Comparison of ENCODE assay signal across 8 mouse cellular contexts in the genomic region with DNA sequence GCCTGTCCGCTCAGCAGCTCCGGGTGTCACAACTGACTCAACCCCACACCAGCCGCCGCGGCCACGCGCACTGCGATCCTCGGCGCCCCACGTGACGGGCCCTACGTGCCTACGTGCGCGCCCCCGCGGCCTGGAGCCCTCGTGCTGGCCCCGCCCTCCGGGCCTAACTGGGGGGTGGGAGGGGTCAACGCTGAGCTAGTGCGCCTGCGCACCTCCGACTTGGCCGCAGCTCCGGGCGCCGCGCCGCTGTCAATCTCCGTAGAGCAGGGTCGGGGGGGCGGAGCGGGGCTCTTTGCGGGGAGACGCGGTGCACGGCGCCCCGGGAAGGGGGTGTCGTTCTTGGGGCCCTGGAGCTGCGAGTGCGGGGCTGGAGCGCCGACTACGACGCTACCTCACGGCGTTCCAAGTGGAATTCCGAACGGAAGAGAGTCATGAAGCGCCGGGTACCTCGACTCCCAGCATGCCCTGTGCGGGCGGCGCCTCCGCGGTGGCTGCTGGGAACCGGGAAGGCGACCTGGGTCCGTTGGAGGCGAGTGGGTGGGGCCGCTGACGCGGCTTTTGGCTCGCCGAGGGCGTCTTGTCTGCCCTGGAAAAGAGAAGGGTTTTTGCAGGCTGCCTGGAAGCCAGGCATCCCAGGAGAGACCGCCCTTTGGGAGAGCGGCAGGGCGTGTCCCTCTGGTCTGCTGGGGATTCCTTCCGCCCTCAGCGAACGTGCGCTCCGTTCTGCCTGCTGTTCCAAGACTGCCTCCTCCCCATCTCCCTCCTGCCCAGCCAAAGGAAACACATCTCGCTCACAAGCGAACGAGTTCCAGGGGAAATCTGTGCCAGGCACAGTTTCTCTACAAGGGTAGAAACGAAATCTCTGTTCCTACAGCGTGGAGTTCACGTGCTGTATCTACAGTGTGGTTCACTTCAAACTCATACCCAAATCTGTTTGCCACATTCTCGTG. TPM values are rescaled to one million over a fixed set of nuclear protein-coding genes. Genes with fewer than 3 reads are reported as not detected.
DNase-seq lines count a peak whose midpoint lies in the region; ATAC-seq and TF ChIP-seq lines count a peak whose summit lies in the region.

TSS of gene Vapa (minus strand) at position 93 of the 950 bp plus-strand sequence.

- H3K4me3 ChIP-seq in CH12.LX (replicated peaks in 1 of 3; ENCODE audit: low read depth in 2 of 3, low read length in 2 of 3, poor library complexity in 1 of 3) = peak within 1 kb of the TSS; percentile 91 to 92 (median 92)
- H3K4me3 ChIP-seq in forebrain, embryonic 11.5 days (ENCODE audit: low read depth, low read length) = peak within 1 kb of the TSS; percentile 98
- H3K4me3 ChIP-seq in heart, embryonic 16.5 days (ENCODE audit: low read length) = peak within 1 kb of the TSS; percentile 99
- peak within 1 kb of the TSS; percentile 97 for H3K4me3 ChIP-seq in liver, embryonic 15.5 days (replicated peaks)
- H3K4me3 ChIP-seq in neural tube, embryonic 12.5 days = peak within 1 kb of the TSS; percentile 96

- TF ChIP-seq POLR2A in CH12.LX (IDR thresholded peaks at IDR 0.05; ENCODE audit: low read depth, low read length) = peak; percentile 88

- dilution Hi-C loops in CH12.LX (cut with MboI; ENCODE audit: extremely low pct_ligation_motif_present, extremely low pct_unique_long_range_greater_than_20kb, low sequenced_read_pairs) = no loop called here

- peak within 1 kb of the TSS; percentile 80 for H3K27ac ChIP-seq in CH12.LX (ENCODE audit: insufficient read depth, low read depth)
- peak within 1 kb of the TSS; percentile 97 for H3K27ac ChIP-seq in forebrain, embryonic 11.5 days (ENCODE audit: low read depth, low read length)
- peak within 1 kb of the TSS; percentile 100 for H3K27ac ChIP-seq in heart, embryonic 16.5 days (ENCODE audit: low read length)
- H3K27ac ChIP-seq in liver, embryonic 15.5 days (replicated peaks) = peak within 1 kb of the TSS; percentile 98
- H3K27ac ChIP-seq in neural tube, embryonic 12.5 days = peak within 1 kb of the TSS; percentile 99

- ATAC-seq in forebrain, embryonic 11.5 days (replicated peaks; ENCODE audit: low FRiP score) = peak; percentile 93
- ATAC-seq in heart, embryonic 16.5 days (replicated peaks; ENCODE audit: extremely low read depth, insufficient read depth, low FRiP score) = peak; percentile 93
- peak; percentile 86 for ATAC-seq in liver, embryonic 15.5 days (ENCODE audit: insufficient read depth)
- peak; percentile 92 for ATAC-seq in neural tube, embryonic 12.5 days (ENCODE audit: low FRiP score, low read depth)

- no peak for TF ChIP-seq CTCF in CH12.LX (conservative IDR thresholded peaks at IDR 0.05 in 1 of 2, IDR thresholded peaks at IDR 0.05 in 1 of 2; ENCODE audit: low read depth in 2 of 2, low read length in 2 of 2)

- in situ Hi-C loops in CH12.LX (cut with MboI; ENCODE audit: low pct_ligation_motif_present, low pct_unique_long_range_greater_than_20kb, low sequenced_read_pairs) = no loop called here

- H3K9me3 ChIP-seq in CH12.LX (replicated peaks; ENCODE audit: low read length) = no peaks in the 10 kb centered on the region
- no peaks in the 10 kb centered on the region for H3K9me3 ChIP-seq in forebrain, embryonic 11.5 days (ENCODE audit: control insufficient read depth, low read length)
- no peaks in the 10 kb centered on the region for H3K9me3 ChIP-seq in heart, embryonic 16.5 days (replicated peaks; ENCODE audit: control insufficient read depth, low read length)
- H3K9me3 ChIP-seq in liver, embryonic 15.5 days (replicated peaks) = no peaks in the 10 kb centered on the region
- H3K9me3 ChIP-seq in neural tube, embryonic 12.5 days = no peaks in the 10 kb centered on the region

- peak; percentile 93 for DNase-seq in CH12.LX (ENCODE audit: extremely low read depth)
- peak; percentile 89 for DNase-seq in c-Kit-positive CD71-positive TER-119-negative erythroid progenitor cells, embryonic 14.5 days (ENCODE audit: low read depth)
- DNase-seq in forebrain, embryonic 11.5 days (ENCODE audit: low spot score) = peak; percentile 99
- DNase-seq in kidney, postnatal 36 days = peak; percentile 99
- DNase-seq in telencephalon, adult 2 months (ENCODE audit: low read depth, low spot score) = peak; percentile 95

- H3K79me2 ChIP-seq in CH12.LX (replicated peaks; ENCODE audit: control insufficient read depth, extremely low read depth, insufficient read depth, poor library complexity, severe bottlenecking) = peaks cover 39% of the 10 kb centered on the region

- H3K4me1 ChIP-seq in CH12.LX (ENCODE audit: control insufficient read depth in 1 of 2, insufficient read depth in 2 of 2) = peaks cover 3 to 20% of the 10 kb centered on the region in 2 experiments
- no peaks in the 10 kb centered on the region; the same call in 1 of the 2 replicates for H3K4me1 ChIP-seq in forebrain, embryonic 11.5 days (replicated peaks; ENCODE audit: control insufficient read depth, insufficient read depth, low read length)
- peaks cover 26% of the 10 kb centered on the region for H3K4me1 ChIP-seq in heart, embryonic 16.5 days (ENCODE audit: control insufficient read depth, insufficient read depth, low read length)
- H3K4me1 ChIP-seq in liver, embryonic 15.5 days (replicated peaks) = peaks cover 37% of the 10 kb centered on the region
- H3K4me1 ChIP-seq in neural tube, embryonic 12.5 days = peaks cover 26% of the 10 kb centered on the region

- TF ChIP-seq EP300 in CH12.LX (IDR thresholded peaks at IDR 0.05; ENCODE audit: low read length) = no peak

- TF ChIP-seq RAD21 in CH12.LX (IDR thresholded peaks at IDR 0.05; ENCODE audit: low read depth, low read length) = no peak

- peaks cover 4 to 11% of the 10 kb centered on the region in 2 experiments for H3K36me3 ChIP-seq in CH12.LX (replicated peaks in 1 of 2; ENCODE audit: control insufficient read depth in 1 of 2, insufficient read depth in 1 of 2, low read length in 1 of 2)
- no peaks in the 10 kb centered on the region for H3K36me3 ChIP-seq in forebrain, embryonic 11.5 days (ENCODE audit: control insufficient read depth, insufficient read depth, low read length)
- no peaks in the 10 kb centered on the region for H3K36me3 ChIP-seq in heart, embryonic 16.5 days (ENCODE audit: control insufficient read depth, insufficient read depth)
- peaks cover 11% of the 10 kb centered on the region; the same call in 1 of the 2 replicates for H3K36me3 ChIP-seq in liver, embryonic 15.5 days (replicated peaks)
- no peaks in the 10 kb centered on the region for H3K36me3 ChIP-seq in neural tube, embryonic 12.5 days

- H3K9ac ChIP-seq in CH12.LX (ENCODE audit: insufficient read depth, low read depth) = peak within 1 kb of the TSS; percentile 99
- peak within 1 kb of the TSS; percentile 96 for H3K9ac ChIP-seq in forebrain, embryonic 11.5 days (ENCODE audit: low read length)
- peak within 1 kb of the TSS; percentile 100 for H3K9ac ChIP-seq in heart, embryonic 16.5 days (ENCODE audit: low read length)
- H3K9ac ChIP-seq in liver, embryonic 15.5 days = peak within 1 kb of the TSS; percentile 98
- peak within 1 kb of the TSS; percentile 96 for H3K9ac ChIP-seq in neural tube, embryonic 12.5 days

- WGBS in forebrain, embryonic 11.5 days = under 1% methylated on average over 69 of the region's 85 CpGs
- under 1% methylated on average over 83 of the region's 85 CpGs for WGBS in heart, embryonic 16.5 days
- WGBS in liver, embryonic 15.5 days (ENCODE audit: insufficient replicate concordance) = under 1% methylated on average over 85 of the region's 85 CpGs
- WGBS in neural tube, embryonic 12.5 days = under 1% methylated on average over 85 of the region's 85 CpGs

- H3K27me3 ChIP-seq in CH12.LX (replicated peaks) = no peaks in the 10 kb centered on the region
- no peaks in the 10 kb centered on the region for H3K27me3 ChIP-seq in forebrain, embryonic 11.5 days (ENCODE audit: control insufficient read depth, insufficient read depth, low read length)
- no peaks in the 10 kb centered on the region for H3K27me3 ChIP-seq in heart, embryonic 16.5 days (ENCODE audit: control insufficient read depth, insufficient read depth, low read length)
- H3K27me3 ChIP-seq in liver, embryonic 15.5 days = 0 out of 2 replicates have a peak, but pooled peaks cover 3% of the 10 kb centered on the region
- no peaks in the 10 kb centered on the region for H3K27me3 ChIP-seq in neural tube, embryonic 12.5 days (replicated peaks)

- H3K4me2 ChIP-seq in CH12.LX (ENCODE audit: insufficient read depth, low read depth, poor library complexity, severe bottlenecking) = peak within 1 kb of the TSS; percentile 92
- H3K4me2 ChIP-seq in forebrain, embryonic 11.5 days (ENCODE audit: low read depth, low read length, severe bottlenecking) = peak within 1 kb of the TSS; percentile 62
- peak within 1 kb of the TSS; percentile 87 for H3K4me2 ChIP-seq in heart, embryonic 16.5 days (ENCODE audit: low read depth, low read length)
- H3K4me2 ChIP-seq in liver, embryonic 15.5 days = peak within 1 kb of the TSS; percentile 82
- peak within 1 kb of the TSS; percentile 79 for H3K4me2 ChIP-seq in neural tube, embryonic 12.5 days (replicated peaks)

TF ChIP-seq in CH12.LX, 34 proteins besides CTCF, POLR2A, EP300 and RAD21 (continues in another document):
- TF ChIP-seq USF1 (IDR thresholded peaks at IDR 0.05; ENCODE audit: low read depth, low read length) = peak; percentile 96
- no peak for TF ChIP-seq ZC3H11A (IDR thresholded peaks at IDR 0.05; ENCODE audit: low read depth, low read length)
- no peak for TF ChIP-seq MEF2A (IDR thresholded peaks at IDR 0.05; ENCODE audit: borderline replicate concordance, low read depth, low read length)
- TF ChIP-seq ZNF384 (IDR thresholded peaks at IDR 0.05; ENCODE audit: low read depth, low read length) = no peak
- TF ChIP-seq USF2 (conservative IDR thresholded peaks at IDR 0.05; ENCODE audit: low read depth, low read length) = peak; percentile 85
- TF ChIP-seq E2F4 (IDR thresholded peaks at IDR 0.05; ENCODE audit: insufficient replicate concordance, low read depth, low read length) = no peak
- TF ChIP-seq ZKSCAN1 (IDR thresholded peaks at IDR 0.05; ENCODE audit: borderline replicate concordance, low read depth, low read length) = no peak
- TF ChIP-seq MAZ (IDR thresholded peaks at IDR 0.05; ENCODE audit: low read depth, low read length) = no peak; the same call in none of the 2 replicates
- peak; percentile 87 for TF ChIP-seq MAX (IDR thresholded peaks at IDR 0.05; ENCODE audit: low read length)
- TF ChIP-seq PAX5 (IDR thresholded peaks at IDR 0.05; ENCODE audit: low read length) = no peak
- TF ChIP-seq BHLHE40 (IDR thresholded peaks at IDR 0.05; ENCODE audit: low read depth, low read length) = peak; percentile 66
- TF ChIP-seq NRF1 (IDR thresholded peaks at IDR 0.05; ENCODE audit: low read depth, low read length) = peak; percentile 91

RNA-seq across cellular contexts. Expression of gene Vapa, which starts in this region (rescaled TPM):
- total RNA-seq in CH12.LX (2012; rRNA removed) (51.4 and 61.7 TPM in 2 replicates), CH12.LX (2014; rRNA removed) (151 and 170 TPM in 2 replicates)
- polyA plus RNA-seq in CH12.LX (2012; ENCODE audit: insufficient read length, low read depth) = 143 and 158 TPM in 2 replicates
- polyA plus RNA-seq in forebrain, embryonic 11.5 days (2014; fragmentation: Nextera tagmentation; extraction: Ambion mirVana) = 213 and 224 TPM in 2 replicates
- 153 and 163 TPM in 2 replicates for polyA plus RNA-seq in heart, embryonic 16.5 days (2015; fragmentation: Nextera tagmentation; extraction: Ambion mirVana)
- 57.9 and 63.9 TPM in 2 replicates for polyA plus RNA-seq in liver, embryonic 15.5 days (2015; fragmentation: Nextera tagmentation; extraction: Ambion mirVana)
- polyA plus RNA-seq in neural tube, embryonic 12.5 days (2016; fragmentation: Nextera tagmentation; extraction: Ambion mirVana) = 285 and 302 TPM in 2 replicates

Comparison
In these comparisons a context has a peak if more than half of its experiments do, and no peak if none do; other contexts are left out.
1. Peak in every context shown above with its lines: DNase-seq, ATAC-seq, H3K4me3 ChIP-seq and H3K27ac ChIP-seq.